Mouse (Mus musculus): ENCODE results near the gene Tgfbr3. TPM values are rescaled to one million over a fixed set of nuclear protein-coding genes. Genes with fewer than 3 reads are reported as not detected.

Gene Tgfbr3
- polyA plus RNA-seq, 1 experiment from 2014 or later: 24.4 TPM

DNA sequence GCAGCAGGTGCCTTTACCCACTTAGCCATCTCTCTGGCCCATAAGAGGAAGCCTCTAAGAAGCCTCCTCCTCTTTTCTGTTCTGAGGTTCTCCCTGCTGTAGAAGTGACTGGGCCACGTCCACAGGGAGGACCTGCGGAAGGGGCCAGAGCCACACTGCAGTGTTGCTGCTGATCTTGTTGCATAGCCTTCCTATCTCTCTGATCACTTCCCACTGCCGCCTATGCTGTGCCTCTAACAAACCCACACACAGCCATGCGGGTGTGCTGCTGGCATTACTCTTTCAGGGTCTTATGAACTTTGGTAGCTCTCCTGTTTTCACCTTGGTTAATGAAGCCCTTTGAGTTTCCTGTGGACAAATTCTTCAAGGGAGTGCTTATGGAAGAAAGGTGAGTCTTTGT is 144.3 kb downstream of the Tgfbr3 start:
- no peak for DNase-seq (ENCODE audit: low spot score)
- no peak overlapping the region for H3K9ac ChIP-seq (ENCODE audit: low read length)
- WGBS: 93% methylated on average over 4 of the region's 4 CpGs
- no peaks in the 10 kb centered on the region for H3K27me3 ChIP-seq (replicated peaks; ENCODE audit: control insufficient read depth, insufficient read depth, low read length)
- H3K9me3 ChIP-seq (ENCODE audit: control insufficient read depth, low read length): no peaks in the 10 kb centered on the region
- H3K36me3 ChIP-seq (ENCODE audit: control insufficient read depth, insufficient read depth, low read length): peaks cover 28% of the 10 kb centered on the region
- H3K27ac ChIP-seq (ENCODE audit: low read depth): no peak overlapping the region
- no peak overlapping the region for H3K4me3 ChIP-seq (ENCODE audit: low read depth, low read length)
- no peak for ATAC-seq (replicated peaks; ENCODE audit: low FRiP score, low TSS enrichment, low read depth)
- H3K4me1 ChIP-seq (replicated peaks; ENCODE audit: control insufficient read depth, insufficient read depth, low read length): peaks cover 6% of the 10 kb centered on the region
- H3K4me2 ChIP-seq (ENCODE audit: low read length): no peak overlapping the region

- H3K36me3 ChIP-seq (ENCODE audit: control insufficient read depth, insufficient read depth, low read length): peaks cover 32% of the 10 kb centered on the region
- DNase-seq (ENCODE audit: low spot score) (no peak), ATAC-seq (replicated peaks; ENCODE audit: low FRiP score, low TSS enrichment, low read depth) (no peak)
- H3K27me3 ChIP-seq (replicated peaks; ENCODE audit: control insufficient read depth, insufficient read depth, low read length): no peaks in the 10 kb centered on the region
- no peak overlapping the region for H3K9ac ChIP-seq (ENCODE audit: low read length)
- peaks cover 5% of the 10 kb centered on the region for H3K4me1 ChIP-seq (replicated peaks; ENCODE audit: control insufficient read depth, insufficient read depth, low read length)
- H3K27ac ChIP-seq (ENCODE audit: low read depth): no peak overlapping the region
- H3K9me3 ChIP-seq (ENCODE audit: control insufficient read depth, low read length): no peaks in the 10 kb centered on the region
- no peak overlapping the region for H3K4me2 ChIP-seq (ENCODE audit: low read length)
- H3K4me3 ChIP-seq (ENCODE audit: low read depth, low read length): no peak overlapping the region
- WGBS: 54% methylated on average over 9 of the region's 9 CpGs
Measured at GRCm38 (mm10) chr5:107144263-107144843, 145.1 kb downstream of the Tgfbr3 start.

- Histone ChIP-seq H3K36me3 (ENCODE audit: control insufficient read depth, insufficient read depth, low read length) (peaks cover 36% of the 10 kb centered on the region), H3K4me1 (replicated peaks; ENCODE audit: control insufficient read depth, insufficient read depth, low read length) (peaks cover 5% of the 10 kb centered on the region), H3K9ac (ENCODE audit: low read length) (no peak overlapping the region), H3K9me3 (ENCODE audit: control insufficient read depth, low read length) (no peaks in the 10 kb centered on the region), H3K27ac (ENCODE audit: low read depth) (no peak overlapping the region), H3K4me3 (ENCODE audit: low read depth, low read length) (no peak overlapping the region), H3K4me2 (ENCODE audit: low read length) (no peak overlapping the region), H3K27me3 (replicated peaks; ENCODE audit: control insufficient read depth, insufficient read depth, low read length) (no peaks in the 10 kb centered on the region)
- 88% methylated on average over 5 of the region's 5 CpGs for WGBS
- DNase-seq (ENCODE audit: low spot score): no peak
- ATAC-seq (replicated peaks; ENCODE audit: low FRiP score, low TSS enrichment, low read depth): no peak
Measured at GRCm38 (mm10) chr5:107143406-107143805, 146.0 kb downstream of the Tgfbr3 start.

DNA sequence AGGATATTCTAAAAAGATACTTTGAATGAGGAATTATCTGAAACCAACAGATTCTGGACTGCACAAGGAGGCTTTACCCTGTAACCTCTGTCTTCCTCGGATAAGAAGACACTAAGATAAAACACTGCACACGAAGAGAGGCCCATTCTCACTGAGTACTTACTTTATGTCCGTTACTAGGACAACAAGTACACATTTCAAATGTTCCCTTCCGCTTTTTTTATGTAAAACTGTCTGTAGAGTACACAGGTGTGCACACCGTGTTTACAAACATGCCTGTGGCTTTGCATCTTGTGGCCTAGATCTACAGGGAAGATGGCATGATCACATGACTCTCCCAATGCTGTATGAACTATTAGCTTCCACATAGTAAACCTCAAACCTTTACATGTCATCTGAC is 146.6 kb downstream of the Tgfbr3 start:
- H3K4me1 ChIP-seq (replicated peaks; ENCODE audit: control insufficient read depth, insufficient read depth, low read length): no peaks in the 10 kb centered on the region; the same call in 1 of the 2 replicates
- ATAC-seq (replicated peaks; ENCODE audit: low FRiP score, low TSS enrichment, low read depth) (no peak), DNase-seq (ENCODE audit: low spot score) (no peak)
- WGBS: 85% methylated on average over 5 of the region's 5 CpGs
- no peak overlapping the region for H3K27ac ChIP-seq (ENCODE audit: low read depth)
- no peaks in the 10 kb centered on the region for H3K9me3 ChIP-seq (ENCODE audit: control insufficient read depth, low read length)
- H3K4me3 ChIP-seq (ENCODE audit: low read depth, low read length): no peak overlapping the region
- no peaks in the 10 kb centered on the region for H3K27me3 ChIP-seq (replicated peaks; ENCODE audit: control insufficient read depth, insufficient read depth, low read length)
- no peak overlapping the region for H3K9ac ChIP-seq (ENCODE audit: low read length)
- no peak overlapping the region for H3K4me2 ChIP-seq (ENCODE audit: low read length)
- peaks cover 38% of the 10 kb centered on the region for H3K36me3 ChIP-seq (ENCODE audit: control insufficient read depth, insufficient read depth, low read length)

- H3K9me3 ChIP-seq (ENCODE audit: control insufficient read depth, low read length): no peaks in the 10 kb centered on the region
- no peak for DNase-seq (ENCODE audit: low spot score)
- H3K36me3 ChIP-seq (ENCODE audit: control insufficient read depth, insufficient read depth, low read length): peaks cover 49% of the 10 kb centered on the region
- WGBS: 77% methylated on average over 5 of the region's 5 CpGs
- H3K27ac ChIP-seq (ENCODE audit: low read depth): no peak overlapping the region
- H3K4me2 ChIP-seq (ENCODE audit: low read length): no peak overlapping the region
- no peak overlapping the region for H3K9ac ChIP-seq (ENCODE audit: low read length)
- no peaks in the 10 kb centered on the region for H3K4me1 ChIP-seq (replicated peaks; ENCODE audit: control insufficient read depth, insufficient read depth, low read length)
- H3K4me3 ChIP-seq (ENCODE audit: low read depth, low read length): no peak overlapping the region
- H3K27me3 ChIP-seq (replicated peaks; ENCODE audit: control insufficient read depth, insufficient read depth, low read length): no peaks in the 10 kb centered on the region
- ATAC-seq (replicated peaks; ENCODE audit: low FRiP score, low TSS enrichment, low read depth): no peak
Measured at GRCm38 (mm10) chr5:107141375-107141774, 148.1 kb downstream of the Tgfbr3 start.

GRCm38 (mm10) chr5:107139800-107140651 is 149.4 kb downstream of the Tgfbr3 start:
- H3K36me3 ChIP-seq (ENCODE audit: control insufficient read depth, insufficient read depth, low read length): peaks cover 58% of the 10 kb centered on the region
- H3K9me3 ChIP-seq (ENCODE audit: control insufficient read depth, low read length): no peaks in the 10 kb centered on the region
- no peaks in the 10 kb centered on the region for H3K27me3 ChIP-seq (replicated peaks; ENCODE audit: control insufficient read depth, insufficient read depth, low read length)
- no peak overlapping the region for H3K4me3 ChIP-seq (ENCODE audit: low read depth, low read length)
- H3K9ac ChIP-seq (ENCODE audit: low read length): no peak overlapping the region
- ATAC-seq (replicated peaks; ENCODE audit: low FRiP score, low TSS enrichment, low read depth) (no peak), DNase-seq (ENCODE audit: low spot score) (no peak)
- H3K27ac ChIP-seq (ENCODE audit: low read depth): no peak overlapping the region
- 86% methylated on average over 11 of the region's 11 CpGs for WGBS
- H3K4me1 ChIP-seq (replicated peaks; ENCODE audit: control insufficient read depth, insufficient read depth, low read length): no peaks in the 10 kb centered on the region
- H3K4me2 ChIP-seq (ENCODE audit: low read length): no peak overlapping the region

DNA sequence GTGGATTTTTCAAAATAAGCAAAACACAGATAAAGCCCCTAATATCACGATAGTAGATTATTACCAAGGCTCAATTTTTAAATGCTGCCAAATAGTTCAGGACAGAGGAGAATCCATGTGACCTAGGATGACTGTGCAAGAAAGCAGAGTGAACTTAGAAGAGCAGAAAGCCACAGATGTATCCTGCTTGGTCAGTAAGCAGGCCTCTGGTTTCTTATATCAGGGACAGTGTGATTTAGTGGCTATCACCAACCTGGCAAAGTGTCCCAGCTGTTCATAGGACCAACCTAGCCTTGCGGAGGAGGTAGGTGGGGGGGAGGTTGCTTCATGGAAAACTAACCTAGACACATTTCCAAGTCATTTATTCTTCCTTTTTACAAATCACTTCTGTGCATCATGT is 156.1 kb downstream of the Tgfbr3 start:
- Histone ChIP-seq H3K36me3 (ENCODE audit: control insufficient read depth, insufficient read depth, low read length) (peaks cover 83% of the 10 kb centered on the region), H3K9ac (ENCODE audit: low read length) (no peak overlapping the region), H3K27me3 (replicated peaks; ENCODE audit: control insufficient read depth, insufficient read depth, low read length) (no peaks in the 10 kb centered on the region), H3K27ac (ENCODE audit: low read depth) (no peak overlapping the region), H3K9me3 (ENCODE audit: control insufficient read depth, low read length) (no peaks in the 10 kb centered on the region), H3K4me2 (ENCODE audit: low read length) (no peak overlapping the region), H3K4me1 (replicated peaks; ENCODE audit: control insufficient read depth, insufficient read depth, low read length) (no peaks in the 10 kb centered on the region), H3K4me3 (ENCODE audit: low read depth, low read length) (no peak overlapping the region)
- no peak for DNase-seq (ENCODE audit: low spot score)
- no peak for ATAC-seq (replicated peaks; ENCODE audit: low FRiP score, low TSS enrichment, low read depth)
- 92% methylated on average over 2 of the region's 2 CpGs for WGBS

DNA sequence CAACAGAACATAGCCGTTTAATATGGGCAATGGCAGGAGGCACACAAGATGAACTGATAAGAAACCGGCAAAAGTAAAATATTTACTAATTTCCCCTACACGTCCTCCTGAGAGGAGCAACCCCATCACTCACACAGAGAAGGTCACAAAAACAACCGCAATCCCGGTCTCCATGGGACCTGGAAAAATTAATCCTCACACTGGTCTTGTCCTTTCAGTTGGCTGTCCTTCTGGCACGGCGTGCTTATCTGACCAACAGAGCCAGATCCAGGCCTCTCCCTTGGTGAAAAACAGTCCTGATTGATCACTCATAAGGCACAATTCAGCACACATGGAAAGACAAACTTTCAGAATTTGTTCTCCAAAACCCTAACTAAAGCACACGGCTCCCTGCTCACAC is 157.2 kb downstream of the Tgfbr3 start:
- Histone ChIP-seq H3K9ac (ENCODE audit: low read length) (no peak overlapping the region), H3K4me2 (ENCODE audit: low read length) (no peak overlapping the region), H3K4me3 (ENCODE audit: low read depth, low read length) (no peak overlapping the region), H3K36me3 (ENCODE audit: control insufficient read depth, insufficient read depth, low read length) (peaks cover 87% of the 10 kb centered on the region), H3K27me3 (replicated peaks; ENCODE audit: control insufficient read depth, insufficient read depth, low read length) (no peaks in the 10 kb centered on the region), H3K4me1 (replicated peaks; ENCODE audit: control insufficient read depth, insufficient read depth, low read length) (no peaks in the 10 kb centered on the region), H3K27ac (ENCODE audit: low read depth) (no peak overlapping the region), H3K9me3 (ENCODE audit: control insufficient read depth, low read length) (no peaks in the 10 kb centered on the region)
- 38% methylated on average over 8 of the region's 8 CpGs for WGBS
- DNase-seq (ENCODE audit: low spot score): no peak
- no peak for ATAC-seq (replicated peaks; ENCODE audit: low FRiP score, low TSS enrichment, low read depth)

- H3K4me3 ChIP-seq (ENCODE audit: low read depth, low read length): no peak overlapping the region
- H3K4me2 ChIP-seq (ENCODE audit: low read length): no peak overlapping the region
- WGBS: 59% methylated on average over 5 of the region's 5 CpGs
- no peaks in the 10 kb centered on the region for H3K27me3 ChIP-seq (replicated peaks; ENCODE audit: control insufficient read depth, insufficient read depth, low read length)
- no peak overlapping the region for H3K9ac ChIP-seq (ENCODE audit: low read length)
- peaks cover 25% of the 10 kb centered on the region for H3K4me1 ChIP-seq (replicated peaks; ENCODE audit: control insufficient read depth, insufficient read depth, low read length)
- DNase-seq (ENCODE audit: low spot score) (no peak), ATAC-seq (replicated peaks; ENCODE audit: low FRiP score, low TSS enrichment, low read depth) (no peak)
- H3K36me3 ChIP-seq (ENCODE audit: control insufficient read depth, insufficient read depth, low read length): peaks cover 62% of the 10 kb centered on the region
- H3K27ac ChIP-seq (ENCODE audit: low read depth): no peak overlapping the region
- no peaks in the 10 kb centered on the region for H3K9me3 ChIP-seq (ENCODE audit: control insufficient read depth, low read length)
Measured at GRCm38 (mm10) chr5:107129304-107129703, 160.1 kb downstream of the Tgfbr3 start.
